ENCODE assay signal across 11 mouse cellular contexts in genomic region chr17:8433121-8433977, GRCm38 (mm10). TPM values are rescaled to one million over a fixed set of nuclear protein-coding genes. Genes with fewer than 3 reads are reported as not detected.
DNase-seq lines count a peak whose midpoint lies in the region; ATAC-seq lines count a peak whose summit lies in the region.
"Had no signal": no experiment of that assay in that cellular context is flagged by ENCODE, and none has a peak within 500 bp of the region (broad histone marks: within the 10 kb centered on the region; RNA-seq: fewer than 3 reads in every experiment).

No protein-coding gene starts in this region.

- H3K9me3 ChIP-seq in heart, embryonic 16.5 days (replicated peaks; ENCODE audit: control insufficient read depth, low read length), result no peaks in the 10 kb centered on the region
- H3K9me3 ChIP-seq in hindbrain, embryonic 12.5 days (replicated peaks), result no peaks in the 10 kb centered on the region
- H3K9me3 ChIP-seq in midbrain, embryonic 15.5 days, result no peaks in the 10 kb centered on the region

- intact Hi-C loops in heart, postnatal 10 days (cut with DNase I), result no loop called here

- DNase-seq in heart, postnatal 10 days, result no peak
- DNase-seq in ZHBTc4 (ENCODE audit: low read depth, low spot score), result peak; percentile 46
- DNase-seq in layer of hippocampus, postnatal 36 days, result no peak
- no peak for DNase-seq in adrenal gland, adult 18-20 months (ENCODE audit: low spot score in 2 of 2)
- DNase-seq in adrenal gland, postnatal 4 days (ENCODE audit: low spot score in 2 of 2), result no peak
- DNase-seq: embryo, embryonic 11 days; kidney, adult 18-20 months; lung, postnatal 14 days had no signal

- peak overlapping the region; percentile 37 for H3K4me3 ChIP-seq in heart, embryonic 16.5 days (ENCODE audit: low read length)
- H3K4me3 ChIP-seq in hindbrain, embryonic 12.5 days, result peak overlapping the region; percentile 22
- peak overlapping the region; percentile 22 for H3K4me3 ChIP-seq in midbrain, embryonic 15.5 days

- peaks cover 99% of the 10 kb centered on the region for H3K27me3 ChIP-seq in heart, embryonic 16.5 days (ENCODE audit: control insufficient read depth, insufficient read depth, low read length)
- H3K27me3 ChIP-seq in hindbrain, embryonic 12.5 days, result peaks cover 99% of the 10 kb centered on the region
- H3K27me3 ChIP-seq in midbrain, embryonic 15.5 days (replicated peaks), result peaks cover 100% of the 10 kb centered on the region

- H3K27ac ChIP-seq in heart, embryonic 16.5 days (ENCODE audit: low read length), result no peak overlapping the region
- no peak overlapping the region for H3K27ac ChIP-seq in hindbrain, embryonic 12.5 days
- no peak overlapping the region for H3K27ac ChIP-seq in midbrain, embryonic 15.5 days

- peak overlapping the region; percentile 59 for H3K4me2 ChIP-seq in heart, embryonic 16.5 days (ENCODE audit: low read depth, low read length)
- peak overlapping the region; percentile 42 for H3K4me2 ChIP-seq in hindbrain, embryonic 12.5 days (replicated peaks)
- peak overlapping the region; percentile 45 for H3K4me2 ChIP-seq in midbrain, embryonic 15.5 days

- no peak overlapping the region for H3K9ac ChIP-seq in heart, embryonic 16.5 days (ENCODE audit: low read length)
- H3K9ac ChIP-seq in hindbrain, embryonic 12.5 days, result no peak overlapping the region
- H3K9ac ChIP-seq in midbrain, embryonic 15.5 days, result no peak overlapping the region

- WGBS in heart, embryonic 16.5 days, result 1% methylated on average over 52 of the region's 52 CpGs
- under 1% methylated on average over 52 of the region's 52 CpGs for WGBS in hindbrain, embryonic 12.5 days
- WGBS in midbrain, embryonic 15.5 days, result under 1% methylated on average over 52 of the region's 52 CpGs

- H3K4me1 ChIP-seq in heart, embryonic 16.5 days (ENCODE audit: control insufficient read depth, insufficient read depth, low read length), result peaks cover 15% of the 10 kb centered on the region; the same call in 1 of the 2 replicates
- H3K4me1 ChIP-seq in hindbrain, embryonic 12.5 days, result peaks cover 23% of the 10 kb centered on the region
- H3K4me1 ChIP-seq in midbrain, embryonic 15.5 days, result peaks cover 25% of the 10 kb centered on the region

- no peaks in the 10 kb centered on the region for H3K36me3 ChIP-seq in heart, embryonic 16.5 days (ENCODE audit: control insufficient read depth, insufficient read depth)
- no peaks in the 10 kb centered on the region for H3K36me3 ChIP-seq in hindbrain, embryonic 12.5 days
- no peaks in the 10 kb centered on the region for H3K36me3 ChIP-seq in midbrain, embryonic 15.5 days (replicated peaks)

- no peak for ATAC-seq in heart, embryonic 16.5 days (replicated peaks; ENCODE audit: extremely low read depth, insufficient read depth, low FRiP score)
- ATAC-seq in hindbrain, embryonic 12.5 days (ENCODE audit: low FRiP score), result no peak
- no peak for ATAC-seq in midbrain, embryonic 15.5 days (replicated peaks)

RNA-seq across cellular contexts. Expression of gene T, which starts 0.9 kb away (rescaled TPM):
- 0.16 and 0.35 TPM in 2 replicates for polyA plus RNA-seq in heart, embryonic 16.5 days (2015; fragmentation: Nextera tagmentation; extraction: Ambion mirVana)
- total RNA-seq in heart, postnatal 10 days (2021), result not detected
- 0.36 and 1.6 TPM in 2 replicates for polyA plus RNA-seq in hindbrain, embryonic 12.5 days (2016; fragmentation: Nextera tagmentation; extraction: Ambion mirVana)
- 0.56 and 0.61 TPM in 2 replicates for polyA plus RNA-seq in midbrain, embryonic 15.5 days (2015; fragmentation: Nextera tagmentation; extraction: Ambion mirVana)
- not detected for total RNA-seq in layer of hippocampus, postnatal 36 days (2021)
- total RNA-seq in adrenal gland, adult 18-20 months (2021), result not detected
- total RNA-seq in adrenal gland, postnatal 4 days (2021), result not detected
